Mouse (Mus musculus): ENCODE results near the gene Oxt.

GRCm38 (mm10) chr2:130575873-130576272 lies at the start of gene Oxt:
- no peak for TF ChIP-seq CTCF (IDR thresholded peaks at IDR 0.05; ENCODE audit: insufficient read depth, low read depth, low read length)
- TF ChIP-seq POLR2A (IDR thresholded peaks at IDR 0.05; ENCODE audit: insufficient read depth, low read depth, low read length): no peak
